Mouse (Mus musculus) liver, embryonic 13.5 days (tissue): Measurements from ENCODE around the gene Nms. TPM values are rescaled to one million over a fixed set of nuclear protein-coding genes. Genes with fewer than 3 reads are reported as not detected.

ENCODE experiments used
- polyA plus RNA-seq: library from polyadenylated mRNA; unstranded; fragments of >200 nt; fragmentation: Nextera tagmentation; extraction: Ambion mirVana; gene quantifications from 2 replicates; pipeline ENCODE4 v1.2.1, GENCODE M21; 2015

The Nms gene
- polyA plus RNA-seq, 1 experiment from 2014 or later: not detected

Other genes starting within 250 kb of the Nms start
- 0.05 and 0.06 TPM in 2 replicates for gene Lonrf2, start 102.4 kb upstream of the Nms start, polyA plus RNA-seq
- gene Chst10, start 41.0 kb upstream of the Nms start, polyA plus RNA-seq: 0.23 and 0.27 TPM in 2 replicates
- gene Pdcl3, start 46.5 kb downstream of the Nms start, polyA plus RNA-seq: 50.9 and 60.3 TPM in 2 replicates